Mouse (Mus musculus): ENCODE data around the gene Hoxc6. TPM values are rescaled to one million over a fixed set of nuclear protein-coding genes. Genes with fewer than 3 reads are reported as not detected.

Hoxc6 gene
- polyA plus RNA-seq, 1 experiment, result not detected

GRCm38 (mm10) chr15:102984521-102984920 is 13.5 kb upstream of the Hoxc6 start:
- Histone ChIP-seq H3K4me1 (ENCODE audit: control insufficient read depth) (no peaks in the 10 kb centered on the region), H3K27me3 (ENCODE audit: control insufficient read depth) (peaks cover 100% of the 10 kb centered on the region), H3K4me3 (replicated peaks) (no peak overlapping the region), H3K36me3 (ENCODE audit: control insufficient read depth) (no peaks in the 10 kb centered on the region), H3K9me3 (ENCODE audit: control insufficient read depth, low read length) (peaks cover 7% of the 10 kb centered on the region; the same call in 1 of the 2 replicates)
- TF ChIP-seq GATA1 (IDR thresholded peaks at IDR 0.05; ENCODE audit: low read length) (no peak), TAL1 (IDR thresholded peaks at IDR 0.05; ENCODE audit: low read length) (no peak)

GRCm38 (mm10) chr15:102984925-102985324 is 13.1 kb upstream of the Hoxc6 start:
- TF ChIP-seq GATA1 (IDR thresholded peaks at IDR 0.05; ENCODE audit: low read length) (no peak), TAL1 (IDR thresholded peaks at IDR 0.05; ENCODE audit: low read length) (no peak)
- Histone ChIP-seq H3K4me3 (replicated peaks) (no peak overlapping the region), H3K27me3 (ENCODE audit: control insufficient read depth) (peaks cover 100% of the 10 kb centered on the region), H3K36me3 (ENCODE audit: control insufficient read depth) (no peaks in the 10 kb centered on the region), H3K9me3 (ENCODE audit: control insufficient read depth, low read length) (peaks cover 7% of the 10 kb centered on the region; the same call in 1 of the 2 replicates), H3K4me1 (ENCODE audit: control insufficient read depth) (no peaks in the 10 kb centered on the region)

- no peaks in the 10 kb centered on the region for H3K9me3 ChIP-seq (ENCODE audit: control insufficient read depth, low read length)
- no peaks in the 10 kb centered on the region for H3K36me3 ChIP-seq (ENCODE audit: control insufficient read depth)
- H3K27me3 ChIP-seq (ENCODE audit: control insufficient read depth), result peaks cover 100% of the 10 kb centered on the region
- H3K4me3 ChIP-seq (replicated peaks), result no peak overlapping the region
- H3K4me1 ChIP-seq (ENCODE audit: control insufficient read depth), result no peaks in the 10 kb centered on the region
- TF ChIP-seq TAL1 (IDR thresholded peaks at IDR 0.05; ENCODE audit: low read length), result no peak
- TF ChIP-seq GATA1 (IDR thresholded peaks at IDR 0.05; ENCODE audit: low read length), result no peak
These were observed 10.8 kb upstream of the Hoxc6 start for GRCm38 (mm10) chr15:102987124-102987833.

GRCm38 (mm10) chr15:102988078-102988477 is 10.0 kb upstream of the Hoxc6 start:
- Histone ChIP-seq H3K4me1 (ENCODE audit: control insufficient read depth) (no peaks in the 10 kb centered on the region), H3K27me3 (ENCODE audit: control insufficient read depth) (peaks cover 100% of the 10 kb centered on the region), H3K36me3 (ENCODE audit: control insufficient read depth) (no peaks in the 10 kb centered on the region), H3K4me3 (replicated peaks) (no peak overlapping the region), H3K9me3 (ENCODE audit: control insufficient read depth, low read length) (no peaks in the 10 kb centered on the region)
- no peak for TF ChIP-seq GATA1 (IDR thresholded peaks at IDR 0.05; ENCODE audit: low read length)
- TF ChIP-seq TAL1 (IDR thresholded peaks at IDR 0.05; ENCODE audit: low read length), result no peak

- Histone ChIP-seq H3K27me3 (ENCODE audit: control insufficient read depth) (peaks cover 100% of the 10 kb centered on the region), H3K9me3 (ENCODE audit: control insufficient read depth, low read length) (no peaks in the 10 kb centered on the region), H3K4me1 (ENCODE audit: control insufficient read depth) (no peaks in the 10 kb centered on the region), H3K4me3 (replicated peaks) (no peak within 1 kb of the TSS), H3K36me3 (ENCODE audit: control insufficient read depth) (no peaks in the 10 kb centered on the region)
- TF ChIP-seq TAL1 (IDR thresholded peaks at IDR 0.05; ENCODE audit: low read length), result no peak
- no peak for TF ChIP-seq GATA1 (IDR thresholded peaks at IDR 0.05; ENCODE audit: low read length)
These were observed 7.3 kb upstream of the Hoxc6 start, which contains the start of gene Hoxc8 for GRCm38 (mm10) chr15:102990461-102991397. Gene Hoxc8, plus strand, starts transcription at chr15:102990607.

GRCm38 (mm10) chr15:102991782-102992181 is 6.3 kb upstream of the Hoxc6 start:
- H3K27me3 ChIP-seq (ENCODE audit: control insufficient read depth), result peaks cover 100% of the 10 kb centered on the region
- no peak overlapping the region for H3K4me3 ChIP-seq (replicated peaks)
- H3K4me1 ChIP-seq (ENCODE audit: control insufficient read depth), result no peaks in the 10 kb centered on the region
- no peaks in the 10 kb centered on the region for H3K36me3 ChIP-seq (ENCODE audit: control insufficient read depth)
- H3K9me3 ChIP-seq (ENCODE audit: control insufficient read depth, low read length), result no peaks in the 10 kb centered on the region
- TF ChIP-seq GATA1 (IDR thresholded peaks at IDR 0.05; ENCODE audit: low read length), result no peak
- no peak for TF ChIP-seq TAL1 (IDR thresholded peaks at IDR 0.05; ENCODE audit: low read length)

- Histone ChIP-seq H3K36me3 (ENCODE audit: control insufficient read depth) (no peaks in the 10 kb centered on the region), H3K27me3 (ENCODE audit: control insufficient read depth) (peaks cover 100% of the 10 kb centered on the region), H3K4me3 (replicated peaks) (no peak overlapping the region), H3K4me1 (ENCODE audit: control insufficient read depth) (no peaks in the 10 kb centered on the region), H3K9me3 (ENCODE audit: control insufficient read depth, low read length) (no peaks in the 10 kb centered on the region)
- TF ChIP-seq GATA1 (IDR thresholded peaks at IDR 0.05; ENCODE audit: low read length) (no peak), TAL1 (IDR thresholded peaks at IDR 0.05; ENCODE audit: low read length) (no peak)
These were observed 5.9 kb upstream of the Hoxc6 start for GRCm38 (mm10) chr15:102992206-102992605.

- no peaks in the 10 kb centered on the region for H3K4me1 ChIP-seq (ENCODE audit: control insufficient read depth)
- no peaks in the 10 kb centered on the region for H3K36me3 ChIP-seq (ENCODE audit: control insufficient read depth)
- no peak for TF ChIP-seq GATA1 (IDR thresholded peaks at IDR 0.05; ENCODE audit: low read length)
- no peak for TF ChIP-seq TAL1 (IDR thresholded peaks at IDR 0.05; ENCODE audit: low read length)
- H3K4me3 ChIP-seq (replicated peaks), result no peak overlapping the region
- H3K9me3 ChIP-seq (ENCODE audit: control insufficient read depth, low read length), result no peaks in the 10 kb centered on the region
- H3K27me3 ChIP-seq (ENCODE audit: control insufficient read depth), result peaks cover 100% of the 10 kb centered on the region
These were observed 5.2 kb upstream of the Hoxc6 start for GRCm38 (mm10) chr15:102992863-102993262.

- no peak overlapping the region for H3K4me3 ChIP-seq (replicated peaks)
- no peaks in the 10 kb centered on the region for H3K4me1 ChIP-seq (ENCODE audit: control insufficient read depth)
- H3K27me3 ChIP-seq (ENCODE audit: control insufficient read depth), result peaks cover 100% of the 10 kb centered on the region
- H3K36me3 ChIP-seq (ENCODE audit: control insufficient read depth), result no peaks in the 10 kb centered on the region
- no peaks in the 10 kb centered on the region for H3K9me3 ChIP-seq (ENCODE audit: control insufficient read depth, low read length)
- no peak for TF ChIP-seq TAL1 (IDR thresholded peaks at IDR 0.05; ENCODE audit: low read length)
- TF ChIP-seq GATA1 (IDR thresholded peaks at IDR 0.05; ENCODE audit: low read length), result no peak
These were observed 1.5 kb upstream of the Hoxc6 start for GRCm38 (mm10) chr15:102996548-102996947.
